Mouse (Mus musculus) intestine, embryonic 15.5 days (tissue): Measurements from ENCODE around the gene Lmln. TPM values are rescaled to one million over a fixed set of nuclear protein-coding genes. Genes with fewer than 3 reads are reported as not detected.
"Not testable (repeated sequence)": the region's sequence is repeated elsewhere in the genome, so short reads cannot be mapped to it uniquely, and the experiment has no call there.

Source experiments
- ATAC-seq: fragments of 200-750 bp; cut with Nextera tagmentation; 2 replicates; pipeline ENCODE4 v1.8.0; 2017; ENCODE audit warnings: moderate TSS enrichment, moderate library complexity
- H3K27ac ChIP-seq: fragments of 300-500 bp; sonication (generic); 2 replicates; pipeline ENCODE4 v1.5.1; 2015; ENCODE audit warnings: mild to moderate bottlenecking, inconsistent platforms
- H3K27me3 ChIP-seq: fragments of 300-500 bp; sonication (generic); replicated peaks from 2 replicates; pipeline ENCODE4 v1.6.1; 2015; ENCODE audit warnings: inconsistent platforms
- H3K36me3 ChIP-seq: fragments of 300-500 bp; sonication (generic); 2 replicates; pipeline ENCODE4 v1.6.1; 2015; ENCODE audit warnings: inconsistent platforms
- H3K4me1 ChIP-seq: fragments of 300-500 bp; sonication (generic); replicated peaks from 2 replicates; pipeline ENCODE4 v1.6.1; 2015; ENCODE audit warnings: inconsistent platforms
- H3K4me2 ChIP-seq: fragments of 300-500 bp; sonication (generic); replicated peaks from 2 replicates; pipeline ENCODE4 v1.6.1; 2015; ENCODE audit warnings: mild to moderate bottlenecking, inconsistent platforms
- H3K4me3 ChIP-seq: fragments of 300-500 bp; sonication (generic); replicated peaks from 2 replicates; pipeline ENCODE4 v1.5.1; 2015; ENCODE audit warnings: inconsistent platforms
- H3K9ac ChIP-seq: fragments of 300-500 bp; sonication (generic); 2 replicates; pipeline ENCODE4 v1.6.1; 2015; ENCODE audit warnings: inconsistent platforms
- H3K9me3 ChIP-seq: fragments of 300-500 bp; sonication (generic); 2 replicates; pipeline ENCODE4 v1.6.1; 2016; ENCODE audit warnings: inconsistent platforms
- WGBS: fragments of 180-500 bp; shearing (Covaris S2); methylation state at CpG from one replicate; pipeline ENCODE4 v1.1.7; 2015; 5-methylcytosine and 5-hydroxymethylcytosine counted together
- polyA plus RNA-seq: library from polyadenylated mRNA; unstranded; fragments of >200 nt; fragmentation: Nextera tagmentation; extraction: Ambion mirVana; gene quantifications from 2 replicates; pipeline ENCODE4 v1.2.1, GENCODE M21; 2015

The Lmln gene
- polyA plus RNA-seq, 1 experiment from 2014 or later, result 3.4 TPM

- Histone ChIP-seq H3K4me2 (no peak overlapping the region), H3K36me3 (no peaks in the 10 kb centered on the region), H3K4me3 (no peak overlapping the region), H3K27ac (no peak overlapping the region), H3K9me3 (no peaks in the 10 kb centered on the region), H3K9ac (no peak overlapping the region), H3K4me1 (no peaks in the 10 kb centered on the region), H3K27me3 (no peaks in the 10 kb centered on the region)
- no peak for ATAC-seq
- 83% methylated on average over 4 of the region's 4 CpGs for WGBS
These were observed 85.8 kb downstream of the Lmln start for GRCm38 (mm10) chr16:33148135-33148534.

- WGBS, result 72% methylated on average over 9 of the region's 9 CpGs
- not testable (repeated sequence) for ATAC-seq
These were observed 88.6 kb downstream of the Lmln start for GRCm38 (mm10) chr16:33150875-33151274.

GRCm38 (mm10) chr16:33151558-33151957 lies 89.2 kb downstream of the Lmln start:
- Histone ChIP-seq H3K9me3 (no peaks in the 10 kb centered on the region), H3K4me3 (no peak overlapping the region), H3K4me2 (no peak overlapping the region), H3K4me1 (no peaks in the 10 kb centered on the region), H3K9ac (no peak overlapping the region), H3K27ac (no peak overlapping the region), H3K27me3 (no peaks in the 10 kb centered on the region), H3K36me3 (no peaks in the 10 kb centered on the region)
- 73% methylated on average over 8 of the region's 8 CpGs for WGBS
- no peak for ATAC-seq

More at GRCm38 (mm10) chr16:33150875-33151274, 88.6 kb downstream of the Lmln start:
- not testable (repeated sequence) for H3K4me2 ChIP-seq, H3K9me3 ChIP-seq, H3K27me3 ChIP-seq, H3K4me3 ChIP-seq, H3K36me3 ChIP-seq, H3K9ac ChIP-seq, H3K27ac ChIP-seq, H3K4me1 ChIP-seq

GRCm38 (mm10) chr16:33154992-33155391 lies 92.7 kb downstream of the Lmln start:
- Histone ChIP-seq H3K4me1 (no peaks in the 10 kb centered on the region), H3K9ac (no peak overlapping the region), H3K4me3 (no peak overlapping the region), H3K9me3 (no peaks in the 10 kb centered on the region), H3K27ac (no peak overlapping the region), H3K4me2 (no peak overlapping the region), H3K27me3 (no peaks in the 10 kb centered on the region), H3K36me3 (no peaks in the 10 kb centered on the region)
- 55% methylated on average over 4 of the region's 4 CpGs for WGBS
- no peak for ATAC-seq

- Histone ChIP-seq H3K27ac (no peak overlapping the region), H3K4me1 (no peaks in the 10 kb centered on the region), H3K27me3 (no peaks in the 10 kb centered on the region), H3K9ac (no peak overlapping the region), H3K9me3 (no peaks in the 10 kb centered on the region), H3K36me3 (no peaks in the 10 kb centered on the region), H3K4me2 (no peak overlapping the region), H3K4me3 (no peak overlapping the region)
- 87% methylated on average over 11 of the region's 11 CpGs for WGBS
- no peak for ATAC-seq
These were observed 95.7 kb downstream of the Lmln start for GRCm38 (mm10) chr16:33158006-33158405.

GRCm38 (mm10) chr16:33158590-33159071 lies 96.3 kb downstream of the Lmln start:
- Histone ChIP-seq H3K27me3 (no peaks in the 10 kb centered on the region), H3K4me2 (no peak overlapping the region), H3K9ac (no peak overlapping the region), H3K36me3 (no peaks in the 10 kb centered on the region), H3K27ac (no peak overlapping the region), H3K9me3 (no peaks in the 10 kb centered on the region), H3K4me3 (no peak overlapping the region), H3K4me1 (no peaks in the 10 kb centered on the region)
- ATAC-seq, result no peak
- WGBS, result 86% methylated on average over 14 of the region's 14 CpGs

GRCm38 (mm10) chr16:33159363-33159762 lies 97.0 kb downstream of the Lmln start:
- Histone ChIP-seq H3K4me2 (no peak overlapping the region), H3K27ac (no peak overlapping the region), H3K9ac (no peak overlapping the region), H3K36me3 (no peaks in the 10 kb centered on the region), H3K27me3 (no peaks in the 10 kb centered on the region), H3K9me3 (no peaks in the 10 kb centered on the region), H3K4me3 (no peak overlapping the region), H3K4me1 (no peaks in the 10 kb centered on the region)
- no peak for ATAC-seq
- WGBS, result 84% methylated on average over 2 of the region's 2 CpGs

- Histone ChIP-seq H3K4me3 (no peak overlapping the region), H3K9ac (no peak overlapping the region), H3K9me3 (no peaks in the 10 kb centered on the region), H3K4me1 (no peaks in the 10 kb centered on the region), H3K4me2 (no peak overlapping the region), H3K27me3 (no peaks in the 10 kb centered on the region), H3K36me3 (no peaks in the 10 kb centered on the region), H3K27ac (no peak overlapping the region)
- WGBS, result 63% methylated on average over 13 of the region's 13 CpGs
- ATAC-seq, result no peak
These were observed 101.2 kb downstream of the Lmln start for GRCm38 (mm10) chr16:33163330-33164090.

- H3K9ac ChIP-seq, H3K4me2 ChIP-seq, H3K27me3 ChIP-seq, H3K27ac ChIP-seq, H3K4me3 ChIP-seq, ATAC-seq, H3K4me1 ChIP-seq, H3K36me3 ChIP-seq, H3K9me3 ChIP-seq: not testable (repeated sequence)
- 69% methylated on average over 6 of the region's 6 CpGs for WGBS
These were observed 104.0 kb downstream of the Lmln start for GRCm38 (mm10) chr16:33166284-33166683.

- Histone ChIP-seq H3K36me3 (no peaks in the 10 kb centered on the region), H3K4me3 (no peak overlapping the region), H3K9ac (no peak overlapping the region), H3K4me2 (no peak overlapping the region), H3K4me1 (peaks cover 4% of the 10 kb centered on the region; the same call in 1 of the 2 replicates), H3K27ac (no peak overlapping the region), H3K9me3 (no peaks in the 10 kb centered on the region), H3K27me3 (no peaks in the 10 kb centered on the region)
- whole genome bisulfite sequencing, result 27% methylated on average over 5 of the region's 5 CpGs
- no peak for ATAC-seq
These were observed 105.2 kb downstream of the Lmln start for GRCm38 (mm10) chr16:33167537-33167936.

- H3K4me3 ChIP-seq, result no peak overlapping the region
- no peak overlapping the region for H3K4me2 ChIP-seq
- H3K36me3 ChIP-seq, result no peaks in the 10 kb centered on the region
- 62% methylated on average over 8 of the region's 8 CpGs for WGBS
- H3K4me1 ChIP-seq, result peaks cover 4% of the 10 kb centered on the region; the same call in 1 of the 2 replicates
- H3K9ac ChIP-seq, result no peak overlapping the region
- ATAC-seq, result no peak
- H3K27ac ChIP-seq, result no peak overlapping the region
- no peaks in the 10 kb centered on the region for H3K9me3 ChIP-seq
- no peaks in the 10 kb centered on the region for H3K27me3 ChIP-seq
These were observed 107.2 kb downstream of the Lmln start for GRCm38 (mm10) chr16:33169471-33170034.

- H3K36me3 ChIP-seq, result no peaks in the 10 kb centered on the region
- 0 out of 2 replicates have a peak overlapping the region, but pooled peaks have one; percentile 3 for H3K4me2 ChIP-seq
- no peaks in the 10 kb centered on the region for H3K9me3 ChIP-seq
- 0 out of 2 replicates have a peak overlapping the region, but pooled peaks have one; percentile 32 for H3K27ac ChIP-seq
- H3K27me3 ChIP-seq, result no peaks in the 10 kb centered on the region
- WGBS, result 46% methylated on average over 9 of the region's 9 CpGs
- ATAC-seq, result peak; percentile 81
- peaks cover 4% of the 10 kb centered on the region; the same call in 1 of the 2 replicates for H3K4me1 ChIP-seq
- H3K9ac ChIP-seq, result no peak overlapping the region
- no peak overlapping the region for H3K4me3 ChIP-seq
These were observed 108.6 kb downstream of the Lmln start for GRCm38 (mm10) chr16:33170716-33171587.
